Mouse (Mus musculus): ENCODE data around the gene Btg3.

Btg3 gene

GRCm38 (mm10) chr16:78295601-78296000 lies 81.4 kb downstream of the Btg3 start:
- DNase-seq = no peak

DNA sequence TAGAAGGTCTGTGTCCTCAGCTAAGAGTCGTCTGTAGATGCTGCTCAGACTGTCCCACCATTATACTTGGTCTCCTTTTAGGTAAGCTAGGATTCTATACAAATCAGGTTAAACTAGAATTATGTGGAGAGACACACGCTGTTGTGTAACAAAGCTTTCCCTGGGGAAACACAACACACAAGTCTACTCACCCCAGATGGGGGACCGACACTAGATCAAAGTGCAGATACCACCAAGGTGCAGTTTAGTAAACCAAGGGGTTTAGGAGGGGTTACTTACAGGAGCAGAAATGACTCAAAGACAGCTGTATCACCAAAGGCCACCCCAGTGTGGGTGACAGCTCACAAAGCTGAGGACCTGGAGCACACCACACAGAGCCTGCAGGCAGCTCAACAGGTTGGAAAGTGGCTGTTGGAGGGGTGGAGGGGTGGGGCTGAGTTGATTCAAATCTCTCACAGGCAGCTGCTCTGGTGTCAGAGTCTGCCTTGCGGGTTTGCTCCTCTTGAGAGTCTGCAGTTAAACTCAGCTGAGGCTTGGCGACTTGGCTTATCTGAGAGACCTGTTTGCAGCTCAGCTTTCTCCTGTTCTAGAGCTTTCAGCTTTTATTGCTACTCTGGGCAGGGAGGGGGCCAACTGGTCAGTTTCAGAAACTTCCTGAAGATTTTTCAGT lies 82.3 kb downstream of the Btg3 start:
- DNase-seq = no peak

DNA sequence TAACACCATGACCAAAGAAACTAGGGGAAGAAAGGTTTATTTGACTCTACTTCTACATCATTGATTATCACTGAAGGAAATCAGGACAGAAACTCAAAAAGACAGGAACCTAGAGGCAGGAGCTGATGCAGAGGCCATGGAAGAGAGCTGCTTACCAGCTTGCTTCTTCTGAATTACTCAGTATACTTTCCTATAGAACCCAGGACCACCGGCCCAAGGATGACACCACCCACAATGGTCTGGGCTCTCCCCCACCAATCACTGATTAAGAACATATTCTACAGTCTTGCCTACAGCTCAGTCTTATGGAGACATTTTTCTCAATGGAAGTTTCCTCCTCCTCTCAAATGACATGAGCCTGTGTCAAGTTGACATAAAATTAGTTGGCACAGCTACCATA lies 82.9 kb downstream of the Btg3 start:
- no peak for DNase-seq

GRCm38 (mm10) chr16:78283231-78283630 lies 93.8 kb downstream of the Btg3 start:
- no peak for DNase-seq

Data from right cerebral cortex, postnatal 4 days (tissue).